Mouse (Mus musculus): ENCODE measurements at regions not wholly inside any gene's neighbourhood (a gene's known extent, or its start where the extent isn't known, plus 50 kb on each side); places are given as distances from the start of the nearest gene placed in this dataset.

GRCm38 (mm10) chr1:52305679-52306632, 72.9 kb upstream of the Gls start:
- no peak for DNase-seq (ENCODE audit: low spot score in 2 of 2)

DNA sequence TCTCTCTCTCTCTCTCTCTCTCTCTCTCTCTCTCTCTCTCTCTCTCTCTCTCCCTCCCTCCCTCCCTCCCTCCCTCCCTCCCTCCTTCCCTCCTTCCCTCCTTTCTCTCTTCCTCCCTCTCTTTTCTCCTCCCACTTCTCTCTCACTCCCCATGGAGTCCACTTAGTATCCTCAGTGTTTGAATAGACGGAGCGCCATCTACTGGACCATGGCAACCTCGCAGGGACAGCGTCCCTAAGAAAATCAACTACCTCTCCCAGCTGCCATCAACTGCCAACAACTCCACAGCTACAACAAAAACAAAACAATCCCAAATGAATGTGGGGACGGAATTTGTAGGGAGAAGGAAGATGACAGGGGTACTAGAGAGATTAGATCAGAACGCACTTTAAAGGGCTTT, 69.5 kb upstream of the Gls start:
- peak; percentile 27 to 67 for DNase-seq (ENCODE audit: low spot score in 2 of 2)

DNA sequence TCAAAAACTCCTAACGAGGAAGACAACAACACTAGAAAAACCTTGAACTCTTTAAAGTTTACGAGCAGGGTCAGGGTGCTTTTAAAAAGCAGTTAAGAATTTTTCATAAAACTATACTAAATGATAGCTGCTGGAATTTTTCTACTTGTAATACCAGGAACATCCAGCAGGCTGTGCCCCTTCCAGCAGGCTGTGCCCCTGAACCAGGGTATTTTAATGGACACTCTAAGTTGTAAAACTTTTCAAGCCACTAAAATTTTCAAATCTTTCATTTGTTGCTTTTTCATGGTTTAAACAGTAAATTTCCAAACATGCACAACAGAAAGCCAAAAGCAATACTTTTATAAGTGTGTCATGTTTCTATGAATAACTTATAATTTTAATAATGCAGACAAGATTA, 68.2 kb upstream of the Gls start:
- DNase-seq (ENCODE audit: low spot score in 2 of 2), result no peak

DNA sequence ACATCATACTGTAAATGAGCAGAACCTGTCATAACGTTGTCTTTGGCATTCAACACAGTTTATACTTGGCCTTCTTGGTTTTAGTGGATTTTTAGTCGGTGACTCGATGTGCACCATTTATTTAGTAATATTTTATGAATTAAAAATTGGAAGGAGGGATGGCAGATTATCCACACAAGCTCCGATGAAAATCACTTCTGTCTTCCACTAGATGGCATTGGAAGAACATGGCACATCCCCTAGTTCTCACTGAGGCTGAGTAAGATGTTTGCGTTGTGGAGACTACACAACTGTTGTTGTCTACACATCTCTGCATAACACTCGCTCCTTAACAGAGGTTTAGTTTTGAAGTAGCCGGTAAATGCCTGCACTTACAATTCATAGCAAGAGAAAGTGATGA, 66.5 kb upstream of the Gls start:
- no peak for DNase-seq (ENCODE audit: low spot score in 2 of 2)

- DNase-seq (ENCODE audit: low spot score in 2 of 2), result no peak
These were observed 65.3 kb upstream of the Gls start for GRCm38 (mm10) chr1:52298336-52298735.

GRCm38 (mm10) chr1:52296178-52296577, 63.1 kb upstream of the Gls start:
- DNase-seq (ENCODE audit: low spot score in 2 of 2), result no peak

DNA sequence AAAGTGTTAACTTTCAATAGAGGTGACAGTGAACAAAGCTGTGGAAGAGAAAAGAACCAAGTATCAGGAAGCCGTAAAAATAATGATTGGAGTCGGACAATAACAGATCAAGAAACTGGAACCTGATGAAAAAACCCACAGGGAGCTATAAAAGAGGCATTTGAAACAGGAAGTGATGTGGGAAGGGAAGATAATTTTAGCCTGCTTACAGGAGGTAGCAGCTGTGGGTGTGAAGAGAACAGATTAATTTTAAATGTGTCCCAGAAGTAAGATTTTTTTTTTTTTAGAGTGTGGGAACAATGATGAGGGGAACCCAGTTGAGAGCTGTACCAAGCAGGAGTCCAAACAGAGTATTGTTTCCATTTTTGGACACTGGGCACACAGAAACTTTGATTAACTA, 61.5 kb upstream of the Gls start:
- DNase-seq (ENCODE audit: low spot score in 2 of 2), result no peak

GRCm38 (mm10) chr1:52293393-52294099, 60.5 kb upstream of the Gls start:
- no peak for DNase-seq (ENCODE audit: low spot score in 2 of 2)

All from frontal cortex, postnatal 14 days (tissue).